Mouse (Mus musculus) MEL (cell line): Measurements from ENCODE around the gene Smarcc2. TPM values are rescaled to one million over a fixed set of nuclear protein-coding genes. Genes with fewer than 3 reads are reported as not detected.

Experiments used
- DNase-seq: peaks from one replicate; pipeline ENCODE4 v3.0.0; 2011; ENCODE audit warnings: low read depth, low spot score
- H3K27ac ChIP-seq: 2 replicates; pipeline ENCODE4 v1.5.1; 2012; ENCODE audit warnings: low read depth, mild to moderate bottlenecking, control low read depth, low read length, moderate library complexity; ENCODE audit not compliant: control insufficient read depth
- H3K27me3 ChIP-seq, 2 experiments: fragments of 150-350 bp in 1 of 2; sonication (generic) in 1 of 2; 2 replicates each; pipeline ENCODE4 v1.6.1; 2012; ENCODE audit warnings: low read length in 2 of 2, mild to moderate bottlenecking in 2 of 2, improper control_type of control experiment in 1 of 2, moderate library complexity in 1 of 2; ENCODE audit not compliant: insufficient read depth in 2 of 2, control insufficient read depth in 1 of 2
- H3K36me3 ChIP-seq, 2 experiments: 2 replicates each; pipeline ENCODE4 v1.6.1; 2012 to 2014; ENCODE audit warnings: low read length in 2 of 2, improper control_type of control experiment in 1 of 2, inconsistent platforms in 1 of 2, mild to moderate bottlenecking in 1 of 2; ENCODE audit not compliant: insufficient read depth in 2 of 2, control insufficient read depth in 1 of 2
- H3K4me1 ChIP-seq, 2 experiments: fragments of 150-350 bp in 1 of 2; sonication (generic) in 1 of 2; 2 replicates each; pipeline ENCODE4 v1.6.1; 2012; ENCODE audit warnings: low read length in 2 of 2, improper control_type of control experiment in 1 of 2, mild to moderate bottlenecking in 1 of 2; ENCODE audit not compliant: insufficient read depth in 2 of 2, control insufficient read depth in 1 of 2
- H3K4me3 ChIP-seq, 2 experiments: fragments of 150-350 bp in 1 of 2; sonication (generic) in 1 of 2; 2 replicates each; pipeline ENCODE4 v1.5.1; 2012; ENCODE audit warnings: low read depth in 2 of 2, low read length in 2 of 2, mild to moderate bottlenecking in 2 of 2, moderate library complexity in 2 of 2, control low read depth in 1 of 2, improper control_type of control experiment in 1 of 2; ENCODE audit not compliant: control insufficient read depth in 1 of 2, insufficient read depth in 1 of 2
- H3K79me2 ChIP-seq: 2 replicates; pipeline ENCODE4 v1.6.1; 2012; ENCODE audit warnings: mild to moderate bottlenecking, low read length, moderate library complexity; ENCODE audit not compliant: control insufficient read depth, poor library complexity, insufficient read depth
- H3K9ac ChIP-seq: 2 replicates; pipeline ENCODE4 v1.6.1; 2012; ENCODE audit warnings: low read depth, mild to moderate bottlenecking, control low read depth, low read length, moderate library complexity; ENCODE audit not compliant: control insufficient read depth, poor library complexity, severe bottlenecking
- H3K9me3 ChIP-seq: fragments of 150-350 bp; sonication (generic); replicated peaks from 2 replicates; pipeline ENCODE4 v1.6.1; 2012; ENCODE audit warnings: mild to moderate bottlenecking, low read length, improper control_type of control experiment, moderate library complexity; ENCODE audit not compliant: insufficient read depth
- BHLHE40 ChIP-seq: IDR thresholded peaks from 2 replicates; pipeline ENCODE4 v1.6.1; 2012; ENCODE audit warnings: low read depth, mild to moderate bottlenecking, inconsistent platforms, low read length, improper control_type of control experiment, borderline replicate concordance
- CHD1 ChIP-seq: IDR thresholded peaks from 2 replicates; pipeline ENCODE4 v1.6.1; 2012; ENCODE audit warnings: low read depth, mild to moderate bottlenecking, inconsistent platforms, low read length, improper control_type of control experiment
- CHD2 ChIP-seq: IDR thresholded peaks from 2 replicates; pipeline ENCODE4 v1.6.1; 2011; ENCODE audit warnings: low read length, improper control_type of control experiment
- CTCF ChIP-seq, 3 experiments: IDR thresholded peaks in 2 of 3; conservative IDR thresholded peaks in 1 of 3; 2 replicates each; pipeline ENCODE4 v1.5.1; 2011 to 2012; ENCODE audit warnings: low read length in 3 of 3, low read depth in 2 of 3, mild to moderate bottlenecking in 2 of 3, improper control_type of control experiment in 1 of 3, inconsistent platforms in 1 of 3, mixed read lengths in 1 of 3, moderate library complexity in 1 of 3; ENCODE audit not compliant: control insufficient read depth in 1 of 3, insufficient read depth in 1 of 3, poor library complexity in 1 of 3, severe bottlenecking in 1 of 3
- E2F4 ChIP-seq: IDR thresholded peaks from 2 replicates; pipeline ENCODE4 v1.6.1; 2011; ENCODE audit warnings: low read depth, low read length, improper control_type of control experiment, borderline replicate concordance
- EP300 ChIP-seq, 2 experiments: IDR thresholded peaks; 2 replicates each; pipeline ENCODE4 v1.6.1; 2011; ENCODE audit warnings: improper control_type of control experiment in 2 of 2, low read length in 2 of 2, low read depth in 1 of 2, mild to moderate bottlenecking in 1 of 2
- ETS1 ChIP-seq: IDR thresholded peaks from 2 replicates; pipeline ENCODE4 v1.6.1; 2012; ENCODE audit warnings: low read depth, mild to moderate bottlenecking, inconsistent platforms, low read length, improper control_type of control experiment, moderate library complexity
- GABPA ChIP-seq: IDR thresholded peaks from 2 replicates; pipeline ENCODE4 v1.6.1; 2012; ENCODE audit warnings: low read depth, mild to moderate bottlenecking, inconsistent platforms, low read length, improper control_type of control experiment, moderate library complexity
- GATA1 ChIP-seq: IDR thresholded peaks from 2 replicates; pipeline ENCODE4 v1.6.1; 2011; ENCODE audit warnings: low read depth, low read length, improper control_type of control experiment
- KAT2A ChIP-seq: conservative IDR thresholded peaks from 2 replicates; pipeline ENCODE4 v1.6.1; 2012; ENCODE audit warnings: low read depth, low read length, improper control_type of control experiment, inconsistent platforms
- MAFK ChIP-seq: IDR thresholded peaks from 2 replicates; pipeline ENCODE4 v1.6.1; 2011; ENCODE audit warnings: low read depth, mild to moderate bottlenecking, low read length, improper control_type of control experiment, borderline replicate concordance
- MAX ChIP-seq: IDR thresholded peaks from 2 replicates; pipeline ENCODE4 v1.6.1; 2011; ENCODE audit warnings: low read length, improper control_type of control experiment
- MAZ ChIP-seq: IDR thresholded peaks from 2 replicates; pipeline ENCODE4 v1.6.1; 2012; ENCODE audit warnings: low read depth, mild to moderate bottlenecking, inconsistent platforms, low read length, improper control_type of control experiment
- MXI1 ChIP-seq: IDR thresholded peaks from 2 replicates; pipeline ENCODE4 v1.6.1; 2011; ENCODE audit warnings: mild to moderate bottlenecking, low read depth, low read length, improper control_type of control experiment
- MYB ChIP-seq: IDR thresholded peaks from 2 replicates; pipeline ENCODE4 v1.6.1; 2011; ENCODE audit warnings: mild to moderate bottlenecking, low read depth, low read length, improper control_type of control experiment
- MYC ChIP-seq: IDR thresholded peaks from 2 replicates; pipeline ENCODE4 v1.6.1; 2011; ENCODE audit warnings: low read depth, mild to moderate bottlenecking, low read length, improper control_type of control experiment, moderate library complexity
- POLR2AphosphoS2 ChIP-seq: IDR thresholded peaks from 2 replicates; pipeline ENCODE4 v1.6.1; 2011; ENCODE audit warnings: low read length, improper control_type of control experiment
- POLR2AphosphoS5 ChIP-seq: IDR thresholded peaks from 2 replicates; pipeline ENCODE4 v1.6.1; 2012; ENCODE audit warnings: low read depth, borderline replicate concordance, mild to moderate bottlenecking, inconsistent platforms, low read length, moderate library complexity, mixed read lengths
- RCOR1 ChIP-seq: IDR thresholded peaks from 2 replicates; pipeline ENCODE4 v1.6.1; 2012; ENCODE audit warnings: low read depth, mild to moderate bottlenecking, inconsistent platforms, low read length, improper control_type of control experiment
- SIN3A ChIP-seq: IDR thresholded peaks from 2 replicates; pipeline ENCODE4 v1.6.1; 2012; ENCODE audit warnings: low read length, improper control_type of control experiment, inconsistent platforms
- SMC3 ChIP-seq: IDR thresholded peaks from 2 replicates; pipeline ENCODE4 v1.6.1; 2011; ENCODE audit warnings: low read depth, low read length, improper control_type of control experiment
- TAL1 ChIP-seq: IDR thresholded peaks from 2 replicates; pipeline ENCODE4 v1.6.1; 2012; ENCODE audit warnings: mild to moderate bottlenecking, inconsistent platforms, low read length, moderate library complexity, mixed read lengths
- TBP ChIP-seq: IDR thresholded peaks from 2 replicates; pipeline ENCODE4 v1.8.0; 2011; ENCODE audit warnings: low read depth, low read length, improper control_type of control experiment
- TCF12 ChIP-seq: IDR thresholded peaks from 2 replicates; pipeline ENCODE4 v1.6.1; 2014; ENCODE audit warnings: low read depth, mild to moderate bottlenecking, inconsistent platforms, low read length, improper control_type of control experiment, moderate library complexity
- UBTF ChIP-seq: IDR thresholded peaks from 2 replicates; pipeline ENCODE4 v1.6.1; 2012; ENCODE audit warnings: low read depth, mild to moderate bottlenecking, inconsistent platforms, low read length, improper control_type of control experiment, moderate library complexity, borderline replicate concordance; ENCODE audit not compliant: insufficient read depth
- USF1 ChIP-seq: IDR thresholded peaks from 2 replicates; pipeline ENCODE4 v1.6.1; 2014; ENCODE audit warnings: low read depth, mild to moderate bottlenecking, inconsistent platforms, low read length, improper control_type of control experiment, moderate library complexity
- USF2 ChIP-seq, 2 experiments: IDR thresholded peaks; 2 replicates each; pipeline ENCODE4 v1.6.1; 2011 to 2012; ENCODE audit warnings: improper control_type of control experiment in 2 of 2, low read length in 2 of 2, borderline replicate concordance in 1 of 2, inconsistent platforms in 1 of 2, low read depth in 1 of 2, mild to moderate bottlenecking in 1 of 2; ENCODE audit not compliant: insufficient read depth in 1 of 2
- ZMIZ1 ChIP-seq: IDR thresholded peaks from 2 replicates; pipeline ENCODE4 v1.6.1; 2012; ENCODE audit warnings: low read depth, mild to moderate bottlenecking, inconsistent platforms, low read length, improper control_type of control experiment, moderate library complexity
- polyA plus RNA-seq, 2 experiments: library from polyadenylated mRNA; stranded (reverse) in 1 of 2; unstranded in 1 of 2; fragments of >175 nt in 1 of 2; fragments of >200 nt in 1 of 2; gene quantifications; 2 replicates each; pipeline versions ENCODE4 v1.2.1 to v1.2.4; 2012; ENCODE audit warnings: low replicate concordance in 2 of 2, low read depth in 1 of 2; ENCODE audit not compliant: insufficient read length in 2 of 2, insufficient read depth in 1 of 2, missing spikeins in 1 of 2
- total RNA-seq: library from RNA; depleted of rRNA; stranded (reverse); fragments of 300-350 nt; gene quantifications from 2 replicates; pipeline ENCODE4 v1.2.3, GENCODE M21; 2012

Gene Smarcc2
- total and polyA plus RNA-seq, 3 experiments = 24.8 to 226 (median 68.8) TPM

DNA sequence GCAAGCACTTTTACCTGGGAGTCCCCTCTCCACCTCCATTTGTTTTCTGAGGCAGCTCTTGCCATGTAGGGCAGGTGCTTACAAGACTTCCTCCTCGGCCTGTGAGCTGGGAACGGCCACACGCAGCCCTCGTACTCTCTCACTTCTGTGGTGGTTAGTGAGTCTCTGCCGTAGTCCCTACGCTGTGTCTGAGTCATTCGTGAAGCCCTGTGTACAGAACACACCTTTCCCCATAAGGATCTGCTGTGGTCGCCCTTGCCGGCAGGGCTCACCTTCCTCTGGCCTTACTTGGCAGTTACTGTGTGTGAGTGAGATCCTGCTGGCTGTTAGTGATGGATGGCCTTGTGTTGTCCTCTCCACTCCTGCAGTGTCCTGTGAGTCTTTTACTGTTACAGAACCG lies 24.4 kb upstream of the Smarcc2 start:
- Histone ChIP-seq H3K79me2 (no peaks in the 10 kb centered on the region), H3K27ac (no peak overlapping the region), H3K9ac (no peak overlapping the region), H3K9me3 (no peaks in the 10 kb centered on the region), H3K4me3 (no peak overlapping the region), H3K4me1 (no peaks in the 10 kb centered on the region), H3K36me3 (peaks cover 0 to 22% of the 10 kb centered on the region in 2 experiments; a peak in 2 of 4 replicates), H3K27me3 (no peaks in the 10 kb centered on the region)
- no peak for DNase-seq
- TF ChIP-seq CTCF (IDR thresholded peaks at IDR 0.05 in 2 of 3, conservative IDR thresholded peaks at IDR 0.05 in 1 of 3; ENCODE audit: control insufficient read depth in 1 of 3, insufficient read depth in 1 of 3, low read depth in 2 of 3, low read length in 3 of 3, poor library complexity in 1 of 3, severe bottlenecking in 1 of 3) = no peak
- TF ChIP-seq MAX = no peak
- no peak for TF ChIP-seq MAZ
- no peak for TF ChIP-seq KAT2A
- no peak for TF ChIP-seq MAFK
- no peak for TF ChIP-seq ETS1
- no peak for TF ChIP-seq GATA1
- TF ChIP-seq MYB = no peak
- TF ChIP-seq TAL1 = no peak
- no peak for TF ChIP-seq ZMIZ1
- TF ChIP-seq USF1 = no peak
- TF ChIP-seq RCOR1 = no peak
- TF ChIP-seq POLR2AphosphoS2 = no peak
- TF ChIP-seq TCF12 = no peak
- no peak for TF ChIP-seq POLR2AphosphoS5
- TF ChIP-seq SIN3A = no peak
- no peak for TF ChIP-seq GABPA
- TF ChIP-seq E2F4 = no peak
- no peak for TF ChIP-seq MXI1
- no peak for TF ChIP-seq USF2 (IDR thresholded peaks at IDR 0.05; ENCODE audit: borderline replicate concordance in 1 of 2, insufficient read depth in 1 of 2, low read depth in 1 of 2, low read length in 2 of 2)

GRCm38 (mm10) chr10:128435186-128435823 lies 23.7 kb upstream of the Smarcc2 start:
- no peaks in the 10 kb centered on the region for H3K79me2 ChIP-seq
- H3K9ac ChIP-seq = no peak overlapping the region
- TF ChIP-seq MAZ (no peak), BHLHE40 (no peak), SMC3 (no peak), TBP (no peak), SIN3A (no peak), ZMIZ1 (no peak), USF1 (no peak), MYC (no peak), E2F4 (no peak), USF2 (IDR thresholded peaks at IDR 0.05; ENCODE audit: borderline replicate concordance in 1 of 2, insufficient read depth in 1 of 2, low read depth in 1 of 2, low read length in 2 of 2) (no peak), CHD2 (no peak), CHD1 (no peak), EP300 (IDR thresholded peaks at IDR 0.05; ENCODE audit: low read depth in 1 of 2, low read length in 2 of 2) (no peak), MYB (no peak), MAX (no peak), UBTF (no peak)
- H3K9me3 ChIP-seq = no peaks in the 10 kb centered on the region
- no peaks in the 10 kb centered on the region for H3K4me1 ChIP-seq
- DNase-seq = no peak
- peaks cover 0 to 19% of the 10 kb centered on the region in 2 experiments; a peak in 2 of 4 replicates for H3K36me3 ChIP-seq
- no peak overlapping the region for H3K4me3 ChIP-seq
- no peak overlapping the region for H3K27ac ChIP-seq
- H3K27me3 ChIP-seq = no peaks in the 10 kb centered on the region
